Mouse (Mus musculus) left cerebral cortex, adult 2 months (tissue): ENCODE results near the gene Olfr275. TPM values are rescaled to one million over a fixed set of nuclear protein-coding genes. Genes with fewer than 3 reads are reported as not detected.
"Not testable (repeated sequence)": the region's sequence is repeated elsewhere in the genome, so short reads cannot be mapped to it uniquely, and the experiment has no call there.

ENCODE experiments used
- DNase-seq, 2 experiments: peaks; one replicate each; pipeline ENCODE4 v3.0.0; 2021 to 2022; ENCODE audit warnings: low spot score in 2 of 2, mixed read lengths in 1 of 2; ENCODE audit errors: extremely low spot score in 1 of 2
- H3K27ac ChIP-seq: fragments of 200-600 bp; 2 replicates; pipeline ENCODE4 v1.8.1; 2022
- H3K4me3 ChIP-seq: fragments of 200-600 bp; 2 replicates; pipeline ENCODE4 v1.8.1; 2022
- CTCF ChIP-seq: fragments of 200-600 bp; IDR thresholded peaks from 2 replicates; pipeline ENCODE4 v1.8.1; 2022; ENCODE audit warnings: antibody characterized with exemption, mild to moderate bottlenecking, moderate library complexity
- intact Hi-C: fragments of 180-260 bp; cut with DNase I; formaldehyde crosslinking; loops from one replicate; pipeline ENCODE4 v1.15.1; 2025
- long read RNA-seq, 2 experiments: library from polyadenylated mRNA; stranded (forward); transcript quantifications; one replicate each; pipeline ENCODE4 v2.0.0; 2021; ENCODE audit warnings: borderline mapping rate in 2 of 2
- total RNA-seq, 2 experiments: library from RNA; stranded (reverse); gene quantifications; 2 replicates each; pipeline ENCODE4 v1.2.3; 2021

The Olfr275 gene
- not detected for total RNA-seq
- long read RNA-seq, experiment 1 = 0 reads
- long read RNA-seq, experiment 2 = 0 reads

DNA sequence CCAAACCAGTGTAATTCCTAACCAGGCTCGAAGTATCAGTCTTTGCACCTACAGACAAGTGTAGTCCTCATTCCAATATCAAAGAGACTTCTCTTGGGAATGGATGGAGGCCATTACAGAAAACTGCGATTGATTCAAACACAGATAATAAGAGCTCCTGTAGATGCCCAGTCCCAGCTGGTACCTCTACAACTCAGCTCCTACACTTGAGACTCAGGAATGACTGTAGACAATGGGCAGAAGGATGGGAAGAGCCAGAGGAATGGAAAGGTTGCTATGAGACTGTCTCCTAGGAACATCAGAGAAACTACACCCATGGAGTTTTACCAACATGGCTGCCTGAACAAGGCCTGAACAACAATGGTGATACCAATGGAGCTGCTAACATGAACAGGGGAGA, at the start of gene Olfr275:
Gene Olfr275 (plus strand): TSS at position 301 of the 400 bp plus-strand sequence.
- TF ChIP-seq CTCF = no peak
- no peak for DNase-seq
- no peak within 1 kb of the TSS for H3K27ac ChIP-seq
- intact Hi-C loops = no loop called here
- H3K4me3 ChIP-seq = no peak within 1 kb of the TSS

DNA sequence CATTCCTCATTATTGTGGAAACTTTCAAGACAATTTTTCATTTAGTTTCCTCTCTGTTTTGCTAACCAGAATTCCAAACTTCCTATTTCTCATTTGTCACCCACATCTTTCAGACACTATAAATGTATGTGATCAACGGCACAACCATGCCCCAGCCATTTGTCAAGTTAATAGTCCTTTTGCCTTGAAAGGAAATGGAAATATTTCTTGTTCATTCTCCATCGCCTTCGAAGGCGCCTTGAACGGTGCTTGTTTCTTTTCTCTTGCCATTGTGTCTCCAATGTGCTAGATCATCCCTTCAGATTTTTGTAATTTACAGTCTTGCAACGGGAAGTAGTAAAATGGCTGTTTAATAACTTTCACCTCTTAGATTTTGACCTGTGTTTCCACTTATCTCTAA, 48.8 kb upstream of the Olfr275 start:
- intact Hi-C loops = no loop called here
- no peak for TF ChIP-seq CTCF
- Histone ChIP-seq H3K27ac (no peak overlapping the region), H3K4me3 (no peak overlapping the region)
- no peak for DNase-seq

DNA sequence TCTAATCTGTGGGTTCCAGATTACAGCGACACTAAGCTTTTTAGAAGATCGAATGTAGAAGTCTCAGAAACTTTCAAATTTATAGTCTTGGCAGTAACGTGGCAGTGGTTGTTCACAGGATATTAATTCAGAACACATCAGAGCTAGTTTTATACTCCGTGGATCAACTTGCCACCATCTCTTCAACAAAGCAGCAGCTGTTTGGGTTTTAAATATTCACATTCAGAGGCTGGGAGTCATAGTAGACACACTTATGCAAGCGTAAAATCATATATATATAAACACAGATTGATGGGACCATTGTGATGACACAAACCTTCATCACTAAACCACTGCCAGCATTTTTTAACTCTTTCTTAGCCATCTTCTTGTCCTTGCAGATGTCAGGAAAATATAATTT, 42.2 kb upstream of the Olfr275 start:
- DNase-seq = no peak
- intact Hi-C loops = no loop called here
- H3K27ac ChIP-seq = no peak overlapping the region
- no peak overlapping the region for H3K4me3 ChIP-seq
- no peak for TF ChIP-seq CTCF

DNA sequence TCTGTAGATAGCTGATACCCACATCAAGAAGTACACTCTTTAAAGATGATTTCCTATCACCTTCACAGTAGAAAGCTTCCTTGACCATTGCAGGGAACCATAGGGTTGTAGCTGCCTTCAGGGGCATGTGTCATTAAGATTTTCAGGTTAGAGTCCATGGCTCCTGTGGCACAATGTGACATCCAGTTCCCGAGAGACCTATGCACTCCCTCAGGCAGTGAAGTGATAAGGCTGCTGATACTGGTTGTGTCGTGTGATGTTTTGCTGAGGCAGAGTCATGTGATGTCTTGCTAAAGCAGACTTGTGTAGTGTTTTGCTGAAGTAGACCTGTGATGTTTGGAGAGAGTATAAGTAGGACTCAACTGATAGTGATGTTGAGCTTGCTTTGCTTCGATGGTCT, 14.4 kb upstream of the Olfr275 start:
- no peak overlapping the region for H3K4me3 ChIP-seq
- intact Hi-C loops = no loop called here
- no peak for DNase-seq
- no peak overlapping the region for H3K27ac ChIP-seq
- TF ChIP-seq CTCF = no peak

DNA sequence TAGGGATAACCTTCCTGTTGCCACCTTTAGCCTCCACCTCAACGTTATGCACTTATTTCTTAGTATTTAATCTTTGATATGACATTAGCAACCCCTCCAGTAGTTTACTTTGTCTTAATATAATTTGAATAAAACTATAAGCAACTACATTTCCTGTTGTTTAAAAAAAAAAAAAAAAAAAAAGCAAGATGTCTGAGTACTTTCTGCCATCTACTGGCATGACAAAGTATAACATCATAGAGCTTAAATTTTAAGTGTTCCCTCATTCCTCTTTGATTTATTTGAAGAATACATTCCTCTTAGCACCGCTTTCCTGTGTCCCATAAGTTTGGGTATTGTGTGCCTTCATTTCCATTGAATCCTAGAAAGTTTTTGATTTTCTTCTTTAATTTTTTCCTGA, 2.5 kb upstream of the Olfr275 start:
- intact Hi-C loops = no loop called here
- Histone ChIP-seq H3K27ac (no peak overlapping the region), H3K4me3 (no peak overlapping the region)
- peak; percentile 62 for TF ChIP-seq CTCF
- DNase-seq = no peak

DNA sequence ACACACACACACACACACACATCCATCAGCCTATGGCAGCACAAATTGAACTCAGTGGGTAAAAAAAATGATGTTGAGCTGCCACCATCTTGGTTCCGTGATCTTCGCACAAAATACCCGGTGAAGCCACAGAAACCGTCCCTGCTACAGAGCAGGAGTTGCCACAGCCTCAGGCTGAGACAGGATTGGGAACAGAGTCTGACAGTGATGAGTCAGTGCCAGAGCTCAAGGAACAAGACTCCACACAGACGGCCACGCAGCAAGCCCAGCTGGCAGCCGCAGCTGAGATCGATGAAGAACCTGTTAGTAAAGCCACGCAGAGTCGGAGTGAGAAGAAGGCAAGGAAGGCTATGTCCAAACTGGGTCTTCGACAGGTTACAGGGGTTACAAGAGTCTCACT, 7.0 kb downstream of the Olfr275 start:
- Histone ChIP-seq H3K27ac (no peak overlapping the region), H3K4me3 (no peak overlapping the region)
- DNase-seq = no peak
- intact Hi-C loops = no loop called here
- no peak for TF ChIP-seq CTCF

DNA sequence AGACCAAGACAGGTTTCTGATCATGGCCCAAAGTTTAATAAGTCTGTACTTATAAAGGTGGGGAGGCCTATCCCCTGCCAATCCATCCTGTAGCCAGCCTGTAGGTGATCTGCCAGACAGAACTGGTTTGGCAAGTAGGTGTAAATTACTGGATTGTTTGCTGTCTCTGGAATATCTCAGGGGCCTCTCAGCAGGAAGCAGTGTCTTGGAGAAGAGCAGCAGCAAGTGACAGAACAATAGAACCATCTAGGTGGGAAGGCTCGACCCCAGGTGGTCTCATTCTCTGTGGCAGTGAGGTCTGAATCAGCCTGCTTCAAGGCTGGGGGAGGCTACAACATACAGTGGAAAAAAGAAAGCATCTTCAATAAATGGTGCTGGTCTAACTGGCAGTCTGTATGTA, 31.0 kb downstream of the Olfr275 start:
- H3K4me3 ChIP-seq, DNase-seq, H3K27ac ChIP-seq, intact Hi-C loops: not testable (repeated sequence)

DNA sequence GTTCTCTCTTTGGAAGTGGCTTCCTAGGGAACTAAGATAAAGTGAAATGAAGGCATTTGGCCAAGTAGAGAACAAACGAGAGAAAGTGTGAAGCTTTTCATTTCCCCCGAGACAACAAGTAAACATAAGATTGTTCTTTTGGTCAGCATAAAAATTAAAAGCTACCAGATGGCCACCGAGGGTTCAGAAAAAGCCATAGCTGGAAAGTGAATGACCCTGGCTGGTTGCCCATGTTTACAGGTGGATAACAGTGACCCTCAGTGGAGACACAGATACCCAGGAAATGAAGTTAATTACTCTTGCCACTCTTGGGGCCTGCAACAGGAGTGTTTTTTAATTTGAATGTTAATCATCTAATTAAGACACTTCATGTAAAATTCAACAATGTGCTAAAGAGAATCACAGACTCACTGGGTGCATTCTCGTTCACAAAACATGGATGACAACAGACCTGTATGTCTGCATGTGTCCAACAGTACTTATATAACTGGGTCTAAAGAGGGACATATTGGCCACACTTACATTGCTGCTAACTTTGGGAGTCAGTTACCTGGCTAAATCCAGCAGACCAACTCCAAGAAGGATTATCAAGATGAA, 34.7 kb downstream of the Olfr275 start:
- intact Hi-C loops = no loop called here
- H3K27ac ChIP-seq = no peak overlapping the region
- no peak for DNase-seq
- no peak for TF ChIP-seq CTCF
- no peak overlapping the region for H3K4me3 ChIP-seq

DNA sequence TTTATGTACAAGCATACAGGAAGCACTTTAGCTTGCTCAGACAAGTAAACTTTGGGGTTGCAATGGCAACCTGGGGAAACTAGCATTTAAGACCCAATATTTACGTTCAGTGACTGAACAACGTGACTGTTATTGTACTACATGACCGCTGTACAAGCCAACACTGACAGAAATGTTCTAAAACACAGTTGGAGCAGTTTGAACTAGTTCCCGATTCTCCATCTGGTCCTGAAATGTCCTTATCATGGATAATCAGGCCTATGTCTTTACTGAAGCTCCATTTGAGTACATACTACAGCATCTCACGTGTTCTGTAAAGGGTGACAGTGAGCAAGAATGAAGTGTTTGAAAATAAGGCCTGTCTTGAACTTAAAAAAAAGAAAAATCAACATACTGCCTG, 35.3 kb downstream of the Olfr275 start:
- Histone ChIP-seq H3K27ac (no peak overlapping the region), H3K4me3 (no peak overlapping the region)
- no peak for TF ChIP-seq CTCF
- DNase-seq = no peak
- intact Hi-C loops = no loop called here

DNA sequence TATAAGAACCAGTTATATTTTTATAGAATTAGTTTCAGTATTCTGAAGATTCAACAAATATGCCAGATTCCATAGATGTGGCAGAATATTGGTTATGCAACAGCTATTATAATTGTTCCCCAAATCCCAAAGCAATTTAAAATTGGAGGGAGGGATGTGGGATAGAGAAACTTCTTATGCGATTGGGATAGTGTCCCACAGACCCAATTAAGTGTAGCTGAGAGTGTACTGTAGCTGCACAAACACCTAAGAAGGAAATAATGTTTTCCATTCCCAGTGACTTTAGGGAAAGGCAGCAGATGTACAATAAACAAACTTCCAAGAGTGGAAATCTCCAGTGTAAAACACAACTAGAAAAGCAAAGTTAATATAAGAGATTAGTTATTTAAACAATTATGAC, 44.7 kb downstream of the Olfr275 start, which contains the start of gene Olfr273:
Gene Olfr273 (minus strand): TSS at position 101 of the 400 bp plus-strand sequence.
- no peak for TF ChIP-seq CTCF
- no peak for DNase-seq
- intact Hi-C loops = no loop called here
- Histone ChIP-seq H3K27ac (no peak within 1 kb of the TSS), H3K4me3 (no peak within 1 kb of the TSS)

DNA sequence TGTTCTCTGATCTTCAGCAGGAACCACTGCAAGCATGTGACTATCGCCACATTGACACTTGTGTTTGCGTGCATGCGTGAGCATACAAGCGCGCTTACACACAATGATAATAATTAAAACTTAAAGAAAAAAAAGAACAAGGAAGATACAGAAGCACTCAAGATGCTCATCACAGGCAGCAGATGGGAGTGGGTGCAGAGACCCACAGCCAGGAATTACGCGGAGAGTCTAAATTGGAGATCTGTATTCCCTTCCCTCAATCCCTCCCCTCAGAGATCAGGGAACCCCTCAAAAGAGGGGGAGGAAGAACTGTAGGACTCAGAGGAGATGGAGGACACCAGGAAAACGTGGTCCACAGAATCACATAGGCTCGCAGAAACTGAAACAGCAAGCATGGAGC, 49.8 kb downstream of the Olfr275 start:
- Histone ChIP-seq H3K27ac (no peak overlapping the region), H3K4me3 (no peak overlapping the region)
- TF ChIP-seq CTCF = no peak
- DNase-seq = no peak
- intact Hi-C loops = no loop called here

Other genes with a start within 250 kb of the Olfr275 start
- gene Toporsl, start 218.3 kb upstream of the Olfr275 start, total RNA-seq = not detected
- gene Olfr273, start 44.6 kb downstream of the Olfr275 start, total RNA-seq = not detected
- not detected for gene Olfr272, start 104.6 kb downstream of the Olfr275 start, total RNA-seq
- gene Olfr270, start 149.9 kb downstream of the Olfr275 start, total RNA-seq = not detected
- not detected for gene Nipsnap3a, start 174.7 kb downstream of the Olfr275 start, total RNA-seq
- 10 to 100 TPM; 11.1 to 13.1 TPM for gene Nipsnap3b, start 197.3 kb downstream of the Olfr275 start, total RNA-seq